Mouse (Mus musculus) olfactory bulb, adult 2 months (tissue): ENCODE results near the gene Hist1h4f.

Experiments used
- CTCF ChIP-seq: fragments of 200-500 bp; IDR thresholded peaks from 2 replicates; pipeline ENCODE4 v1.5.1; 2012; ENCODE audit warnings: low read depth, mild to moderate bottlenecking, low read length, moderate library complexity; ENCODE audit not compliant: insufficient read depth
- POLR2A ChIP-seq: fragments of 200-500 bp; IDR thresholded peaks from 2 replicates; pipeline ENCODE4 v1.6.1; 2012; ENCODE audit warnings: mild to moderate bottlenecking, low read depth, low read length, moderate library complexity; ENCODE audit not compliant: insufficient read depth

DNA sequence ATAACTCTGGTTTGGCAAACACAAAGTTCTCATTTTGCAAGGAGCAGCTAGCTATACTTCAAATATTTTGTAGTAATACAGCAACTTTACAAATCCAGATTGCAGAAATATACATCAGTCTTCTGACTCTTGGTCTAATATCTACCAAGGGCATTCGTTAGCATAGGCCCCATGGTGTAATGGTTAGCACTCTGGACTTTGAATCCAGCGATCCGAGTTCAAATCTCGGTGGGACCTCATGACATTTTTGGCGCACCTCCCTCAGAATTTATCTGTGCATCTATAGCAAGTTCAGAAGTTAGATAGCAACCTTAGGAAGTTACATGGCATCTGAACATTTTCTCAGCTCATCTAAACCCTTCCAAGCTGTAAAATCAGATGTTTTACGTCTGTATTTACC lies 32.6 kb downstream of the Hist1h4f start:
- no peak for TF ChIP-seq POLR2A
- TF ChIP-seq CTCF, result no peak
